Mouse (Mus musculus) neural tube, embryonic 10.5 days (tissue): ENCODE measurements around the gene Krtap27-1.

Experiments
- DNase-seq: peaks from one replicate; pipeline ENCODE4 v3.0.0-alpha.2; 2017; ENCODE audit warnings: low spot score; ENCODE audit errors: extremely low spot score

Gene Krtap27-1

DNA sequence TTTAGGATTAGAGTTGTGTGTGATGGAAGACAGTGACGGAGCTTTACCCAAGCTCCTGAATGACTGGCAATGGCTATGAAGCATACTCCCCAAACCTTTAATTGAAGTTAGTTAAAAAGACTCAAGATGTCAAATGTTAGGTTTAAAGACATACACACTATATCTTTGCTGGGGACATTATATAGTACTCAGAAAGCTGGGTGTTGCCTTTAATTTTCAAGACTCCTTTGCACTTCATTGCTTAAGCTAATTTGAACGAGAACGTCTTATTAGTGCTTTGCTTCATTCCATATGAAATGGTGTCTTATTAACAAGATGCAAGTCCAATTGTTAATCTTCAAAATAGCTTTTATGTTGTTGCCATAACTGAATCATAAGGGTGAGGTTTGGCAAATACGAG, at the start of gene Krtap27-1:
Gene Krtap27-1, minus strand, starts transcription at position 101 of the 400 bp plus-strand sequence.
- no peak for DNase-seq

DNA sequence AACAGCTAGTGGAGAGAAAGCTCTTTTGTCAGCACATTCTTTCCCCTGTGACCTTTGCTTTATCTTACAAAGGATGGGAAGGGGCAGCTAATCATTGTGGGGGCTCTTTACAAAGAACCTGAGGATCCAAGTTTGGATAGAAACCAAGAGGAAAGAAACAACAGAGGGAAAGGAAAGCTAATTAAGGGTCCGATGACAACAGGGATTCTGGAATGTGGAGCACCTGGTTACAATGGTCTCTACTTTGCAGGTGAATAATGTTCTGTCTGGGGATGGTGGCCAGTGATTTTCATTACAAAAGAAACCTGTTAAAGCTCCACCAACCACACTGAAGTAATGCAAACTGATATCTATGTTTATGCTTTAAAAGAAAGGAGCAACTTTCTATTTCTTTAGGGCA, 48.6 kb upstream of the Krtap27-1 start:
- DNase-seq = no peak

DNA sequence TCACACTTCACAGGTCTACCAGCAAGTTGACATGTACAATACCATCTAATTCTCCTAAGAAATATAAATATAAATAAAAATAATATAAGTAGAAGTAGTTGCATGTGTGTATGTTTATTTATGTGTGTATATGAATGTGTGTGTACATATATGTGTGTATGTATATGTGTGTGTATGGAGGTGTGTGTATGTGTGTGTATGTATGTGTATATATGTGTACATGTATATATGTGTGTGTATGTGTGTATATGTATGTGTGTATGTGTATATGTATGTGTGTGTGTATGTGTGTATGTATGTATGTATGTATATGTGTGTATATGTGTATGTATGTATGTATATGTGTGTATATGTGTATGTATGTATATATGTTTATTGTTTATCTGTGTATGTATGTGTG, 45.1 kb upstream of the Krtap27-1 start:
- no peak for DNase-seq

DNA sequence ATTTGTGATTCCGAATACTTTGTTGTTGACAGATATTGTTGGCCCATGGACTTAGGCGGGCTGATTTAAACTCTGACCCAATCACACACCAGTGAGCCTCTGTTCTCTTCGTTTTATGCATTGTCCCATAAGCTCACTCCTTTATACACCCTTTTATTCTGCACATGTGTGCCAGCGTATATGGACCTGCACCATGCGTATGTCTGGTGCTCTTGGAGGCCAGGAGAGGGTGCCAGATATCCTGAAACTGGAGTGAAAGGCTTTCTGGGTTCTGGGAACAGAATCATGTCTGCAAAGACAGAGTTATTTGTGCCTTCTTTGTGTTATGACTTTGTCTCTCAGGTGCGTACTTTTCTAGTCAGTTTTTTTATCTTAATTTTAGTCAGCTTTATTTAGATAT, 39.8 kb upstream of the Krtap27-1 start:
- DNase-seq = no peak

DNA sequence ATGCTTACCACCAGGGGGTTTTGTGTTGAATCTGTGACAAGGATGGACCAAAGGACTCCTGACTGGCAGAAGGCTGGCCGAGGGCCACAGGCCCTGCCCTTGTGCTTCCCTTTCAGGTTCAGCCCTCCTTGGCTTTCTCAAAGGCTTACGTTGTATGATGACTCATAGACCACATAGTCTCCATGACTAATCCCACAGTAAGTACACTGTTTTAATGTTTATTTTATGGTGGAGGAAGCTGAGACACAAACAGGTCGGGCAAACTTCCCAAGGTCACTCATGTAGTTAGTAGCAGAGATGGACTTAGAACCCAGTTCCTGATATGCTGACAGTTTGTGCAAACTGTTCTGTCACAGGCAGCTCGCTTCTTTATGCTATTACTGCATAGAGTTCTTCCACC, 39.3 kb upstream of the Krtap27-1 start:
- DNase-seq = no peak

DNA sequence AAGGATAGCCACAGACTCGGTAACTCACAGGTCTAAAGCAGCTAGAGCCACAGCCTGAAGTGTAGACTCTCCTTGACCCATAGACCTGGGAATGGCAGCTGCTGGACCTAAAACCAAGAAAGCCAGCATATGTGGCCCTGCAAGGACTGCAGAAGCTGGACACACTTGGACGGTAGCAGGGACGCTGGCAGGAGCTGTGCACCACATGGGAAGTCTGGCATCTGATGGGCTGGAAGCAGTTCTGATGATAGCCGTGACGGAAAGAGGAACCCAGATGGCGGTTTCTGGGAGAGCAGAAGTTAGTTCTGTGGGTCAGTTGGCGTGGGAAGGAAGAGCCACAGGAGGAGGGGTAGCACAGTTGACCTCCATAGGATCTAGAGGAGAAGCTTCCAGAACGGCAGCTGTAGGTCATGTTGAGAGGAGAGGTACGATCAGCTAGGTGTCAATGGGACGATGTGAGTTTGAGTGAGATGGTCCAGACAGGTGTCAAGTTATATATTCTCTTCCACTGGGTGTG, 36.1 kb upstream of the Krtap27-1 start, which contains the start of gene 2310061N02Rik:
Gene 2310061N02Rik, minus strand, starts transcription at position 467 of the 517 bp plus-strand sequence.
- DNase-seq = no peak

DNA sequence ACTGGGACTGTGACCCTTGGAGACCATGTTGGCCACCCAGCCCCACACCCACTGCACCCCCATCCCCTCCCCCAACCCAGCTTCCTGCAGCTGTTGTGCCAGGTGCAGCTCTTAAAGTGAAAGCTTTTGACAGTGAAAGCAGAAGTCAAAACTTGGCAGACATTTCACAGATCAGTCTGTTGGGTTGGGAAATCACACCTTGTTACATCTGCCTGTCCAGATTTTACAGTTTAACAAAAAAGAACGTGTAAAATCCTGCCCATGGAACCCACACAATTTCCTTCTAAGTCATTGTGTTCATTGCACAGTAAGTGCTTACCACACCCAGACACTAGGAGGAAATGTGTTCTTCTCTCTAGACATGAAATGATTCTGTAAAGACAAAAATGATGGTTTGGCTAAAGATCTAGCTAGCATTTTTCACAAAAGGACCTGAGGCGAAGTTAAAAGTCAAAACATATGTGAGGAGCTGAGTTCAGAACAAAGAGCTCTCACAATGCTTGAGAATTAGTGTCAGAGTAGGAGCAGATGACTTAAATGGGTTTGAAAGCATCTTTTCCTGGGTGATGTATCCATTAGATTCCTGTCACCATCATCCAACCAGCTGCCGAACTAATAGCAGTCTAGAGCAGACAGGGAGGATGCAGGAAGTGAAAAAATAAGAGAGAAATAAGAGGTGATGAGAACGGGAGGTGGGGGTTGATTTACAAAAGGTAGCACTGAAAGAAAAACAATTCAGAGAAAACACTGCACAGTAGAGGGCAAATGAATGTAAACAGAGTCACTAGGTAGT, 29.8 kb upstream of the Krtap27-1 start:
- no peak for DNase-seq

DNA sequence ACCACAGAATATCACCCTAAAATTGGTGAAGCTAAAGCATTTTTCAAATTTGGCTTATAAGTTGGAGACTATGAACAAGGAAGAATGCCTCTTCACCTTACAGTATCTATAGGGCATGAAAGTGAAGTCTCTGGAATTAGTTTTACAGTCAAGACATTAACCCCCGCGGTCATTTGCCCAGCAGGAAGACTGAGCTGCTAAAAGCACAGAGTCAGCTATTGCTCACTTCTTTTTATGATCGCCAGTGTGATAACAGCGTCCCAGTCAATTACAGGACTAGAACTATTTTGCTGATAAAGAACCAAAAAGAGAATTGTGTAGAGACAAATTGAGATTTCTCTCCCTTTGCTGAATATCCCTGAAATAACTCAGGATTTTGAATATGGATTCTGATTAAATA, 24.8 kb upstream of the Krtap27-1 start:
- DNase-seq = no peak

DNA sequence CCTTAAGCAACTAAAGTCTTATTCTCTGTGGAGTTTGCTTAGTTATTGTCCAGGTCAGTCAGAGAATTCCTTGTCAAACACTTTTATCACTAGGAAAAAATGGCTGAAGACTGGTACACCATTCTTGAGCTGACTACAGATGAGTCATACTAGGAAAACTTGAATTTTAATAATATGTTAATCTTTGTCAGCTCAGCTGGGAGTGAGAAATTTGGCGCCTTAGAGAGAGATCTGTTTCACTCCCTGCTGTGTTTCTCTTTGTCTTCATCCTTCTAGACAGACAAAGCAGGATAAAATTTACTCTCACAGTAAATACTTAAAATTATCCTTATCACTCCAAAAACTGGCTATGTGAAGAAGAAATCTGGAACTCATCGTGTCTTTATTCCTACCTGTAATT, 9.8 kb upstream of the Krtap27-1 start:
- no peak for DNase-seq

DNA sequence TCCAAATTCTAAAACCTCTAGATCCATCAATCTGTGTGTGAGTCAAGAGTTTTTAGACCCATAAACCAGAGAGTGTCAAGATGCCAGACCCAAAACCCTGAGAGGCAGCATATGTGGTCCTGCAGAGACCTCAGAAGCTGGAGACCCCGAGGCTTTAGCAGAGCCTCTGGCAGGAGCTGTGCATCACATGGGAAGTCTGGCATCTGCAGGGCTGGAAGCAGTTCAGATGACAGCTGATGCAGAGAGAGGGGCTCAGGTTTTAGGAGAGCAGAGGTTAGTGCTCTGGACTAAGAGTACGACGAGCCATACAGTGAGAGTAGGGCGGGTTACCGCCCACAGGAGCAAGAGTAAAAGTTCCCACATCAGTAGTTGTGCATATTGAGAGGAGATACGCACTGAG, 7.6 kb upstream of the Krtap27-1 start:
- no peak for DNase-seq

DNA sequence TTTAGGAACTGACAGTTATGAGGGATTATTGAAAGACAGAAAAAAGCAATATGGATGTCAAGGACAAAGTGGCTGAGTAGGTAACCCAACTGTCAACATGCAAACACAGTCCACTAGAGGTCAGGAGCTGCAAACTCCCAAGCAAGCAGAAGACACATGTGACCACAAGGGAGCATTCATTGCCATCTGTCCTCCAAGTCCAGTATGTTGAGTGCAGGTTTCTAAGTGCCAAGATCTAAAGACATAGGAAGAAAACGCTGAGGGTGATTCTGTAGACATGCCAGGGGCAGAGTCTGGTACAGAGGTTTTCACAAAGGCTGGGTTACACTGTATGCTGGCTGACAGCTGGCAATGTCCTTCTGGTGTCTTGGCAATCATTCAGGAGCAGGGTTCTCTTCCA, 14.0 kb downstream of the Krtap27-1 start:
- no peak for DNase-seq

DNA sequence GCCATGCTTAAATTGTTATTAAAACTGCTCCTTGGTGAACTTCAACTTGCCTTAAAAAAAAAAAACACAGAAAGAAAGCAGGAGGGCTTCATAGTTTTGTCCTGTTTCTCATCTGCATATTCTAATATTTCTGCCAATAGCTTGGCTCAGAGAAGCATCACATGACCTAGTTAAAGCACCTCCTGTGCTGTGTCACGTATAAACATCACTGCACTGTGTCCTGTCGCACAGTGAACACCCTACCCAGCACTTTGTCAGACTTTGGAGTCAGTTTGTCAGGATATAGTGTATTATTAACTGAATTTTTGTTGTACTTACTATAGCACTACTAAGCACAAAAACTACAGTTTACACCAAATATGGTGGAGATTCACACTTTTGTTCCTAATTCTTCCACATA, 19.5 kb downstream of the Krtap27-1 start:
- DNase-seq = no peak

DNA sequence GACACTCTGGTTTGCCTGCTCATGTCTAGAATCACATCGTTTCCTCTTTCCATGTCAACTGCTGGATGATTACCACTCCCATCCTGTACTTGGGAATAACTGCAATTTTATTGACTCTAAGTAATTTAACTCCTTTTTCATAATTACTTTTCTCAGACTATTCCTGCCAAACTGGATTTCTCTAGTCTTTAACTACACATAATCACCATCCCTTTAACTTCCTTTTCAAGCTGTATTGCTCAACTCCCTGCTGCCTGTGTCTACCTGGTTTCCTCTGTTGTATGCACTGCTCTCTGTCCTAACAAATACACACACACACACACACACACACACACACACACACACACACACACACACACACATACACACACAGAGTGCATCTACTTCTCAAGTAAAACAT, 20.4 kb downstream of the Krtap27-1 start:
- no peak for DNase-seq

DNA sequence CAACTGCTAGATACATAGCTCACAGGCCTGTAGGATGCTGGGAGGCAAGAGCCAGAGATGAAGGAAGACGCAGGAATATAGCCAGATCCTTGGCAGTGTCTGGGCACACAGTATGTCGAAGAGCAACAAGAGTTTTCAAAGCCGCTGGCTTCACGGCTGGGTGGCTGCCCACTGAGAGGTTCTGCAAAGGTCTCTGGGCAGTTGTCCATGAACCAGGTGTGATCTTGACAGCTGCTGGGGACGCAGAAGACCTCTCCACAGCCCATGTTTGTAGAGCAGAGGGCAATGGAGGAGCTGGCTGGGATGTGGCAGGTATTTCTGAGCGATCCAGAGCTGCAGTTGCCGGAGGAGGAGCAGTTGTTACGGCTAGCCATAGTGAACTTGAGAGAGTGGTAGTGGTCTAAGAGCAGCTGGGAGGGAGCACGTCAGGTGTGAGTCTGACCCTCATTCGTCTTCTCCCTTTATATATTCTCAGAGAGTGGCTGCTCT, 24.1 kb downstream of the Krtap27-1 start, which contains the start of gene Krtap26-1:
Gene Krtap26-1, minus strand, starts transcription at position 439 of the 489 bp plus-strand sequence.
- no peak for DNase-seq

DNA sequence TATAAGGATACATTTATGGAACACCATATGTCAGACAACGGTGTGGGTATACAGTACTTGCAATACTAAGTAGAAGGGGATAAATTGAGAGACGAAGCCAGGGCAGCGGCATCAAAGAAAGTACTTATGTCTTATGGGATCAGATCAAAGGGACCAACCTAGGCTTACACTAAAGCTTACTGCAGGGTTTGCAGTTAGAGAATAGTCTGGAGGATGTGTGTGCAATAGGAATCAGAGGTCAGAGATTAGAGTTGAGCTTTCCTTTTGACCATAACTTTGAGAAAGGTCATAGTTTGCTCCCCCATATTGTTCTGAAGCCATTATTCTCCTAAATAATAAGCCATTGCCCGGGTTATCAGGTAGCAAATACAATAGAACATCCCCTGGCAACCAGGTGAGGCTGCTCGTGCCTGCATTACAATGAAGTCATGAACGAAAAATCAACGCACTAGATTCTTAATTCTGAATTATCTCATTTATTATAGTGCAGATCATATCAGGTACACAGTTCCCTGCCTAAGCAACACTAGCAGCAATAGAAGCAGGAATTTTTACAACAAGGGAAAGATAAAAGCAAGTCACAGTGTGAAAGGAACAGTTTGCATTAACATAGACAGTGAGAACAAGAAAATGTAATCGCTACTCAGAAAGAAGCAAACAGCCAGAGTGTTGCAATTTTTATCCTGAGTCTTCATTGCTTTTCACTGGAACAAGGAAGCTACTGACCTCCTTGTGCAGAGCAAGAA, 24.9 kb downstream of the Krtap27-1 start:
- DNase-seq = no peak

DNA sequence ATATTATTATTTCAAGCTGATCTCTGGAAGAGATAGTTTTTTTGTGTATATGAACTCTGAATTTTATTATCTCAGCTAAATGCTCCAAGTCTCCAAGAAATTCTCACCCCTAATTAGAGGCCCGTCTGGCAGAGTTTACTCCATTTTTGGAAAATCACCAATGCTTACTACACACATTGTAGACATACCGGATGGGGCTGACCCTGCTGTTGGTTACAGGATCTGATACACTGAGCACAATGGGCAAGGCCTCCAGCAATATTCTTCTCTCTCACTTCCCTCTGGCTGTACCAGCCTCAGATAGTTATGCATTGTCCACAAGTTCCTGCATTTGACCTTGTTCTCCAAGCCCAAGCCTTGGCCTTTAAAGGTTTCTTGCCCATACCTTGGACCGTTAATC, 31.4 kb downstream of the Krtap27-1 start:
- DNase-seq = no peak

DNA sequence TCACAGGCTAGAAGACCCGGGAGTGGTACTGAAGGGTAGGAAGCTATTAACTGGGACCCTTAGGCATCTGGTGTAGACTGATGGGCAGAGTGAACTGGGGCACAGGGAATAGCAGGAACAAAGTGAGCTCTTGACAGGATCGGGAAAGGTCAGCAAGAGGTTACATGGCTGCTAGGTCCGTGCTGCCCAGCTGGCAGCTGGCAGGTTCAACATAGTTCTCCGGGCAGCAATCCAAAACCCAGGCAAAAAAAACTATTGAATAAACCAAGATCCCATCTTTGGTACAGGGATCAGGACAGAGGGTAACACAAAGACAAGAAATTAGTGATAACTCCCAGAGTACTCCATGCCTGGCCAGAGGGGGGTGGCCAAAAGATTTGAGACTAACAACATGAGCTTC, 36.3 kb downstream of the Krtap27-1 start:
- DNase-seq = no peak

DNA sequence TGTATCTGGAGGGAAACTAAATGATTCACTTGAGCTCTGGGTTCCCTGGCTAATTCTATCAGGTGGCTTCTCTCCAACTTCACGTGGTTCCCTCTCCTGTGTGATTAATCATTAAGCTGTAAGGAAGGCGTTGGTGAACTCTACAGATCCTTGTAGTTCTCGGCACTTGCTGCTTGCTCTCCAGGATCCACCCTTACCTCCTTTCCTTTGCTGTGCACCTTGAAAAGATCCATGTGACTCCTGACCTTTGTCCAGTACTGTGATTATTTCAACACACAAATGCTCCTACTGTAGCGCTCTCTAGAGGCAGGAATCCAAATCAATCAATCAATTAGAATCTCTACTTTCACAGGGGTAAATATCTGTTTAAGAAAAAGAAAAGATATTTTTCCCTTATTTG, 40.0 kb downstream of the Krtap27-1 start:
- no peak for DNase-seq

DNA sequence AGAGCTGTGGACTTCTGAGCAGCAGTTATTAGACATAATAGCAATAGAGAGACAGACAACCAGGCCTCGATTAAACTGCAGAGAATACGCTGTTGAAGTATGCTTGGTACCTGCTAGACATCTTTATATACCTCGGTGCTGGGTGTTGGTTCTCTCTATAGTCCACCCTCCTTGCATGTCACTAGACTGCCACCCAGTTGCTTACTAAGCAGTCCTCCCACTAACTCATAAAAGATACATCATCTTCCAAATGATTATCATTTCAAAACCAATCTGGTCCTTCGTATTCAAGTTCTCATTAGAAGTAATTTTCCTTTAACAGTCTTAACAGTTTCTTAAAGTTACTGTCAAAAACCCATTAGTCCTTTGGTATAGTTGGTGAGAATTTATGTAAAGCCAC, 43.9 kb downstream of the Krtap27-1 start, which contains the start of gene 2310079G19Rik:
Gene 2310079G19Rik, minus strand, starts transcription at position 101 of the 400 bp plus-strand sequence.
- no peak for DNase-seq
